Mouse (Mus musculus) central nervous system, embryonic 11.5 days (tissue): ENCODE data around the gene Bri3. TPM values are rescaled to one million over a fixed set of nuclear protein-coding genes. Genes with fewer than 3 reads are reported as not detected.

Experiments used
- polyA plus RNA-seq: library from polyadenylated mRNA; depleted of rRNA; stranded (reverse); fragments of >200 nt; gene quantifications from 2 replicates; pipeline ENCODE4 v1.2.3, GENCODE M21; 2012; rRNA removed

The Bri3 gene
- 90.4 and 98.4 TPM in 2 replicates for polyA plus RNA-seq

GRCm38 (mm10) chr5:144243901-144244487 is at the start of gene Bri3:
Gene Bri3, plus strand, starts transcription at chr5:144244437.

GRCm38 (mm10) chr5:144223503-144223862 is 20.8 kb upstream of the Bri3 start, which contains the start of gene Tecpr1:
Gene Tecpr1, minus strand, starts transcription at chr5:144223615.

GRCm38 (mm10) chr5:144357881-144358591 is 113.8 kb downstream of the Bri3 start, which contains the start of gene Baiap2l1:
Gene Baiap2l1, minus strand, starts transcription at chr5:144358112.

Other genes with a start within 250 kb of the Bri3 start
- gene Ccz1, start 229.6 kb upstream of the Bri3 start, polyA plus RNA-seq: 53.6 and 65.0 TPM in 2 replicates
- gene Ocm, start 217.8 kb upstream of the Bri3 start, polyA plus RNA-seq: not detected in 2 replicates
- gene Lmtk2, start 144.0 kb upstream of the Bri3 start, polyA plus RNA-seq: 10.7 and 11.7 TPM in 2 replicates
- 0.08 and 0.14 TPM in 2 replicates for gene Bhlha15, start 54.2 kb upstream of the Bri3 start, polyA plus RNA-seq
- gene Tecpr1, start 20.8 kb upstream of the Bri3 start, polyA plus RNA-seq: 29.4 and 34.9 TPM in 2 replicates
- gene Baiap2l1, start 113.7 kb downstream of the Bri3 start, polyA plus RNA-seq: 0.95 and 1.9 TPM in 2 replicates